Mouse (Mus musculus): ENCODE data around the gene Dnah12. TPM values are rescaled to one million over a fixed set of nuclear protein-coding genes. Genes with fewer than 3 reads are reported as not detected.
"Not testable (repeated sequence)": the region's sequence is repeated elsewhere in the genome, so short reads cannot be mapped to it uniquely, and the experiment has no call there.

The Dnah12 gene
- total RNA-seq, 2 experiments from 2014 or later: 0.21 to 0.49 TPM

DNA sequence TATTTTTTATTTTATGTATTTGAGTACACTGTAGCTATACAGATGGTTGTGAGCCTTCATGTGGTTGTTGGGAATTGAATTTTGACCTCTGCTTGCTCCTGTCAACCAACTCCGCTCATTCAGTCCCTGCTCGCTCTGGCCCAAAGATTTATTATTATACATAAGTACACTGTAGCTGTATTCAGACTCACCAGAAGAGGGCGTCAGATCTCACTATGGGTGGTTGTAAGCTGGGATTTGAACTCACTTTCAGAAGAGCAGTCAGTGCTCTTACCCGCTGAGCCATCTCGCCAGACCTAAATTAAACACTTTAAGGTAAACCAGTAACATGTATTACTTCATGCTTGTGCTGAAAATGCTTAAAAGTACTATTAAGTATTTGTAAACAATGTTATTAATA is 12.2 kb downstream of the Dnah12 start:
- ATAC-seq (replicated peaks; ENCODE audit: poor library complexity): not testable (repeated sequence)

DNA sequence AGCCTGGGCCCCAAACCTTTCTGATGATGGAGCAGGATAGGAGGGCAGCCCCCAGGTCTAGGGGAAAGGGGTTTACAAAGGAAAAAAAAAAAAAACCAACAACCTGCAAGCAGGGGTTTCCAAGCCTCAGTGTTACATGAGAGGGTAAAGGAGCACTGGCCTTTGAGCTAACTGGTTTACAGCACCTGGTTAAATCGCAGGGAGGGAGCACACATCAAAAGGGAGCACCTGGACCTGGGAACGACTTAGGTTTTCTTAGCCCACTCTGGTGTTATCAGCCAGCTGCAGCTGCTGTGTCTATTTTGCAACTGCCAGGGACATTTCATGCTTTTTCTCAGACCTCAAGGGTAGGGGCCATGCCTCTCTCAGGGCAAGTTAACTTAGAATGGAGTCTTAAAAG is 26.6 kb downstream of the Dnah12 start:
- ATAC-seq (replicated peaks; ENCODE audit: poor library complexity): peak; percentile 70

GRCm38 (mm10) chr14:26724898-26725297 is 31.8 kb downstream of the Dnah12 start:
- no peak for ATAC-seq (replicated peaks; ENCODE audit: poor library complexity)

- ATAC-seq (replicated peaks; ENCODE audit: poor library complexity): peak; percentile 60; the same call in 1 of the 2 replicates
Measured at GRCm38 (mm10) chr14:26758566-26758965, 65.5 kb downstream of the Dnah12 start.

DNA sequence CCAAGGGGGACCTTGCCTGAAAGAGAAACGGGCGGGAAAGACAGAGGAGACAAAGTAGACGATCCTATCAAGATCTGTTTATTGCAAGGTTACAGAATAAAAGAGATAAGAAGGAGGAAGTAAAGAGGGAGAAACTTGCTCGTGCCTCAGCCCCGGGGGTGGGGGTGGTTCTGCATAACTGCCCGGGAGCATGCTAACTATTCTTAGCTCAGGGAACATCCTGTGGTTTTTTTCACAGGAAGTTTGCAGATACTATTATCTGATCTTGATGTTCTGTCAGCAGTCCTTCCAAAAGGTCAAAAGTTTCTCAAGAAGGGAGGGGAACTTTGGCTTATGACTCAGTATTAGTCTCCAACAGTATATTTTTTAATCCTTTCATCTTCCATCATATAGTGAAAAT is 71.8 kb downstream of the Dnah12 start:
- ATAC-seq (replicated peaks; ENCODE audit: poor library complexity): no peak; the same call in 1 of the 2 replicates

DNA sequence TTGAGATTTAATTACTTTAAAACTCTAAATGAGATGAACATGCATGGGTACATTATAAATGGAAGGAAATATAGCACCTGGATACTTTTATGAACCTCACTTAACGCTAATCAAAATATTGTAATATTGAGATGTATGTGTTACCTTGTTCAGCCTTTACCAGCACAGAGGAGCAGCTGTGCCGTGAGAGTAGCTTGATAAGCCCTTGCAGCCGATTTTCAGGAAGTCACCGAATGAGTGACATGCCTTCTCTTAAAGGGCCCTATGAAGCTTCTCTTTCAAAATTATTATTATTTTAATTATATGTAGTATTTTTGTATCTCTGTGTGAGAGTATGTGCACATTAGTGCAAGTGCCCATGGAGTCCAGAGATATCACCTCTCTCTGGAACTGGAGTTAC is 75.1 kb downstream of the Dnah12 start:
- no peak for ATAC-seq (replicated peaks; ENCODE audit: poor library complexity)

GRCm38 (mm10) chr14:26773536-26773935 is 80.5 kb downstream of the Dnah12 start:
- ATAC-seq (replicated peaks; ENCODE audit: poor library complexity): no peak

DNA sequence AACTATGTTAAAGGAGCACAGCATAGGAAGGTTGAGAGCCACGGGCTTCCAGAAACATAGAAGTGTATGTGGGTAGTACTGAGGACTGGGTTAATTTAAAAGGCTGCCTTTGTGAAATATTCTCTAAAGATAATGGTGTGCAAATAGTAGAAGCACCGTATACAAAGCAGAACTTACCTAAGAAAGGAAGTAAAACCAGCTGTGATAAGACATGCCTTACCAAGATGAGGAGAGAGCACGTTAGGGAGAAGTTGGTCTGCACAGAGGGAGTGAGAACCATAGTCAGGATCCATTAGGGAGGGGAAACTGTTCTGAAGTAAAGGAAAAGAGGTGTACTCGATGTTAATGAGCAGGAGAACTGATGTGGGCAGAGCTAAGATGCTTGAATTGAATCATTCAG is 90.7 kb downstream of the Dnah12 start:
- ATAC-seq (replicated peaks; ENCODE audit: poor library complexity): peak; percentile 37

- ATAC-seq (replicated peaks; ENCODE audit: poor library complexity): no peak
Measured at GRCm38 (mm10) chr14:26785695-26786094, 92.6 kb downstream of the Dnah12 start.

GRCm38 (mm10) chr14:26794431-26794830 is 101.4 kb downstream of the Dnah12 start:
- no peak for ATAC-seq (replicated peaks; ENCODE audit: poor library complexity)

GRCm38 (mm10) chr14:26798330-26798729 is 105.3 kb downstream of the Dnah12 start:
- ATAC-seq (replicated peaks; ENCODE audit: poor library complexity): peak; percentile 60

- ATAC-seq (replicated peaks; ENCODE audit: poor library complexity): peak; percentile 26; the same call in 1 of the 2 replicates
Measured at GRCm38 (mm10) chr14:26799286-26799685, 106.2 kb downstream of the Dnah12 start.

GRCm38 (mm10) chr14:26805500-26805899 is 112.4 kb downstream of the Dnah12 start:
- ATAC-seq (replicated peaks; ENCODE audit: poor library complexity): peak; percentile 90

GRCm38 (mm10) chr14:26812734-26813133 is 119.7 kb downstream of the Dnah12 start:
- ATAC-seq (replicated peaks; ENCODE audit: poor library complexity): no peak

GRCm38 (mm10) chr14:26813871-26814270 is 120.8 kb downstream of the Dnah12 start:
- ATAC-seq (replicated peaks; ENCODE audit: poor library complexity): peak; percentile 71

- peak; percentile 71 for ATAC-seq (replicated peaks; ENCODE audit: poor library complexity)
Measured at GRCm38 (mm10) chr14:26814908-26815307, 121.8 kb downstream of the Dnah12 start.

DNA sequence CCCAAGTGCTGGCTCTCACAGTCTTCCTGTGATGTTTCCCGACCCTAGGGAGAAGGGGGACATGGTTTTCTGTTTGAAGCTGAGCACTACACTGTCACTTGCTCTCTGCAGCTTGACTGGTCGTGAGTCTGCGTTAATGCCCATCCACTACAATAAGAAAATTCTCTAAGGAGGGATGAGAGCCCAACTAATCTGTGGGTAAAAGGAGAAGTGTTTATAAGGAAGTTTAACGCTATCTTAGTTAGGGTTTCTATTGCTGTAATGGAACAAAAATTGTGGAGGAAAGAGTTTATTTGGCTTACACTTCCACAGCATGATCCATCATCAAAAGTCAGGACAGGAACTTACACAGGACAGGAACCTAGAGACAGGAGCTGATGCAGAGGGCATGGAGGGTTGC is 123.7 kb downstream of the Dnah12 start:
- peak; percentile 49 for ATAC-seq (replicated peaks; ENCODE audit: poor library complexity)

- peak; percentile 84 for ATAC-seq (replicated peaks; ENCODE audit: poor library complexity)
Measured at GRCm38 (mm10) chr14:26826020-26826419, 132.9 kb downstream of the Dnah12 start.

DNA sequence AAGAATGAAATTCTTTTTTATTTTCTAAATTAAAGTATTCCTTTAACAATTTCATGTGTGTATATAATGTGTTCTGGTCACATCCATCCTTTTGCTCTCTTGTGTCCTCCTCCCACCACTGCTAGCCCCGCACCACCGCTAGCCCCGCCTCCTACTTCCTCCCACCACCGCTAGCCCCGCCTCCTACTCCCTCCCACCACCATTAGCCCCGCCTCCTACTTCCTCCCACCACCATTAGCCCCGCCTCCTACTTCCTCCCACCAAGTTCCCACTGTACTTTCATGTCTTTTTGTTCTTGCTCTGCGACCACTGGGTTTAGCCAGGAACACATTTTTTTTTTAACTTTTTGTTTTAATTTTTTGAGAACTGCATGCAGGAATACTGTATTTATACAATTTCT is 160.0 kb downstream of the Dnah12 start:
- ATAC-seq (replicated peaks; ENCODE audit: poor library complexity): peak; percentile 92

GRCm38 (mm10) chr14:26854066-26854465 is 161.0 kb downstream of the Dnah12 start:
- ATAC-seq (replicated peaks; ENCODE audit: poor library complexity): no peak

DNA sequence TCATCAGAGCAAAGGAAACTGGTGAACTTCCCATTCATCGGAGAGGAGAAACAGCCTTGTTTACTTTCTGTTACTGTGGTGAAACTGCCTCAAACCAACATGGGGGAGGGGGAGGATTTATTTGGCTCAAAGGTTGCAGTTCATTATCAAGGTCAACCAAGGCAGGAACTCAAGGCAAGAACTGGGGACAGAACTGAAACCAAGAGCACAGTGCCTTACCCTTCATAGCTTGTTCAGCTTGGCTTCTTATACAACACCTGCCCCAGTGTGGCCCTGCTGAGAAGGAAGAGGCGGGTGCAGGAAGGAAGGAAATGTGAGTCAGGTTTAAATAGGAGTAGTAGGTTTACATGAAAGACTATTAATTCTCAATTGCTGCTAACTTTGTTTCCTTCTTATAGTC is 165.3 kb downstream of the Dnah12 start:
- ATAC-seq (replicated peaks; ENCODE audit: poor library complexity): peak; percentile 77

DNA sequence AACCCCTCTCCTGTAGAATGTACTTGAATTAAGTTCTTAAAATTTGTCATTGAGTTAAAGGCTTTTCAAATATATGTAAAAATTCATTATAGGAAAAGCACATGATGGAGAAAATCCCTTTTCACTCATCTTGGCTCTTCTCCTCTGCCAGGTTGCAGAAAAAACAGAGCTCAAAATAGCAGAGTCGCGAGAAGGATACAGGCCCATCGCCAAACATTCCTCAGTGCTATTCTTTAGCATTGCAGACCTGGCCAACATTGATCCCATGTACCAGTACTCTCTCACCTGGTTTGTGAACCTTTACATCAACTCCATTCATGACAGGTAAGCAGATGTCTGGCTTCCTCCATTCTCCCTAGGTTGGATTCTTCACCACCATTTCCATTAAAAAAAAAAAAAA is 165.9 kb downstream of the Dnah12 start:
- no peak for ATAC-seq (replicated peaks; ENCODE audit: poor library complexity)

DNA sequence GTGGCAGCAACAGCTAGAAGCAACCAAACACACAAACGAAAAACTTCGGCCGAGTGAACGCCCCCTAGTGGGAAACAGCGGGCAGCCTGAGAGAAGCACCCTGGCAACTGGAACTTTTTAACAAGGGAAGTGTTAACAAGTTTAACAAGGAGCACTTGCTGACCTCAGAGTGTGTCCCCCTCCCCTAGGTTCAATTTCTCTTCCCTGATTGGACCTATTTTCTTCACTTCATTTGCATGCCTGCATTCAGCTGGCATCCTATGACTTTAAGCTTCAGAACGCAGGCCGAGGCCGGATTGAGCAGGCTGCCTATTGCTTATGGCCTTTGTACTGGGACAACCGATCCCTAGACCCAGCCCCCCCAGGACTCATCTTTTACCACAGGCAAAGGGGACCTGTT is 174.3 kb downstream of the Dnah12 start:
- no peak for ATAC-seq (replicated peaks; ENCODE audit: poor library complexity)

- no peak for ATAC-seq (replicated peaks; ENCODE audit: poor library complexity)
Measured at GRCm38 (mm10) chr14:26868299-26868698, 175.2 kb downstream of the Dnah12 start.

All from megakaryocyte progenitor cell, adult 5-6 weeks (primary cell).